Mouse (Mus musculus) kidney, embryonic 15.5 days (tissue): ENCODE results near the gene Cyp2c66. TPM values are rescaled to one million over a fixed set of nuclear protein-coding genes. Genes with fewer than 3 reads are reported as not detected.
"Not testable (repeated sequence)": the region's sequence is repeated elsewhere in the genome, so short reads cannot be mapped to it uniquely, and the experiment has no call there.

ENCODE experiments used
- ATAC-seq: fragments of 200-750 bp; cut with Nextera tagmentation; replicated peaks from 2 replicates; pipeline ENCODE4 v1.8.0; 2017; ENCODE audit warnings: moderate TSS enrichment; ENCODE audit not compliant: low FRiP score
- H3K27ac ChIP-seq: fragments of 300-500 bp; sonication (generic); 2 replicates; pipeline ENCODE4 v1.5.1; 2015; ENCODE audit warnings: mild to moderate bottlenecking, inconsistent platforms
- H3K27me3 ChIP-seq: fragments of 300-500 bp; sonication (generic); 2 replicates; pipeline ENCODE4 v1.6.1; 2015; ENCODE audit warnings: inconsistent platforms
- H3K36me3 ChIP-seq: fragments of 300-500 bp; sonication (generic); 2 replicates; pipeline ENCODE4 v1.6.1; 2015; ENCODE audit warnings: inconsistent platforms
- H3K4me1 ChIP-seq: fragments of 300-500 bp; sonication (generic); 2 replicates; pipeline ENCODE4 v1.6.1; 2015; ENCODE audit warnings: inconsistent platforms
- H3K4me2 ChIP-seq: fragments of 300-500 bp; sonication (generic); 2 replicates; pipeline ENCODE4 v1.6.1; 2015; ENCODE audit warnings: moderate library complexity, mild to moderate bottlenecking, inconsistent platforms
- H3K4me3 ChIP-seq: fragments of 300-500 bp; sonication (generic); replicated peaks from 2 replicates; pipeline ENCODE4 v1.5.1; 2015; ENCODE audit warnings: mild to moderate bottlenecking, inconsistent platforms
- H3K9ac ChIP-seq: fragments of 300-500 bp; sonication (generic); 2 replicates; pipeline ENCODE4 v1.6.1; 2015; ENCODE audit warnings: mild to moderate bottlenecking, inconsistent platforms
- H3K9me3 ChIP-seq: fragments of 300-500 bp; sonication (generic); replicated peaks from 2 replicates; pipeline ENCODE4 v1.6.1; 2016; ENCODE audit warnings: inconsistent platforms
- WGBS: fragments of 180-500 bp; shearing (Covaris S2); methylation state at CpG from one replicate; pipeline ENCODE4 v1.1.7; 2015; ENCODE audit warnings: mixed read lengths; 5-methylcytosine and 5-hydroxymethylcytosine counted together
- polyA plus RNA-seq: library from polyadenylated mRNA; unstranded; fragments of >200 nt; fragmentation: Nextera tagmentation; extraction: Ambion mirVana; gene quantifications from 2 replicates; pipeline ENCODE4 v1.2.1, GENCODE M21; 2015

The Cyp2c66 gene
- not detected in 2 replicates for polyA plus RNA-seq

- Histone ChIP-seq H3K4me3 (no peak within 1 kb of the TSS), H3K4me2 (no peak within 1 kb of the TSS), H3K36me3 (no peaks in the 10 kb centered on the region), H3K27ac (no peak within 1 kb of the TSS), H3K4me1 (no peaks in the 10 kb centered on the region), H3K9ac (no peak within 1 kb of the TSS), H3K9me3 (no peaks in the 10 kb centered on the region), H3K27me3 (no peaks in the 10 kb centered on the region)
- no peak for ATAC-seq
- WGBS, result 90% methylated on average over 1 of the region's 1 CpGs
Measured at GRCm38 (mm10) chr19:39113644-39114043, at the start of gene Cyp2c66. Gene Cyp2c66 (plus strand): TSS chr19:39113898.

GRCm38 (mm10) chr19:39098779-39099178 lies 14.9 kb upstream of the Cyp2c66 start:
- not testable (repeated sequence) for H3K4me1 ChIP-seq, ATAC-seq, H3K27ac ChIP-seq, H3K36me3 ChIP-seq, H3K4me3 ChIP-seq, H3K4me2 ChIP-seq, H3K27me3 ChIP-seq, H3K9ac ChIP-seq
- WGBS, result 83% methylated on average over 2 of the region's 2 CpGs
- H3K9me3 ChIP-seq, result peaks cover 11% of the 10 kb centered on the region; the same call in 1 of the 2 replicates

GRCm38 (mm10) chr19:39156836-39157235 lies 43.1 kb downstream of the Cyp2c66 start:
- H3K27me3 ChIP-seq, ATAC-seq, H3K27ac ChIP-seq, H3K4me1 ChIP-seq, H3K4me2 ChIP-seq, H3K9ac ChIP-seq, H3K4me3 ChIP-seq, H3K36me3 ChIP-seq, H3K9me3 ChIP-seq: not testable (repeated sequence)
- 83% methylated on average over 19 of the region's 19 CpGs for WGBS

Other genes with a start within 250 kb of the Cyp2c66 start
- gene Hells, start 183.0 kb upstream of the Cyp2c66 start, polyA plus RNA-seq, result 53.6 and 56.9 TPM in 2 replicates
- gene Cyp2c55, start 106.9 kb upstream of the Cyp2c66 start, polyA plus RNA-seq, result 0.08 TPM in 1 of 2 replicates, not detected in the other
- gene Cyp2c65, start 52.9 kb upstream of the Cyp2c66 start, polyA plus RNA-seq, result not detected in 2 replicates
- not detected in 2 replicates for gene Cyp2c29, start 155.5 kb downstream of the Cyp2c66 start, polyA plus RNA-seq